Mouse (Mus musculus) T-cell, adult 2 months (primary cell): Measurements from ENCODE around the gene Clec3a.

Experiments used
- DNase-seq: peaks from one replicate; pipeline ENCODE4 v3.0.0; 2022; ENCODE audit warnings: low spot score

Gene Clec3a

GRCm38 (mm10) chr8:114458113-114458784 lies 40.4 kb downstream of the Clec3a start:
- no peak for DNase-seq

GRCm38 (mm10) chr8:114460600-114460999 lies 42.7 kb downstream of the Clec3a start:
- DNase-seq = no peak

- DNase-seq = no peak
Observed at GRCm38 (mm10) chr8:114462591-114462990, 44.7 kb downstream of the Clec3a start.

GRCm38 (mm10) chr8:114463305-114463704 lies 45.4 kb downstream of the Clec3a start:
- no peak for DNase-seq

GRCm38 (mm10) chr8:114468526-114469207 lies 50.8 kb downstream of the Clec3a start:
- DNase-seq = no peak

GRCm38 (mm10) chr8:114469208-114469590 lies 51.3 kb downstream of the Clec3a start:
- DNase-seq = no peak

GRCm38 (mm10) chr8:114473546-114473945 lies 55.7 kb downstream of the Clec3a start:
- no peak for DNase-seq
